Mouse (Mus musculus) layer of hippocampus, adult 9-10 months (tissue): Measurements from ENCODE around the gene Srgap2.

Experiments
- DNase-seq: peaks from one replicate; pipeline ENCODE4 v3.0.0; 2022; ENCODE audit warnings: low spot score

Srgap2 gene

DNA sequence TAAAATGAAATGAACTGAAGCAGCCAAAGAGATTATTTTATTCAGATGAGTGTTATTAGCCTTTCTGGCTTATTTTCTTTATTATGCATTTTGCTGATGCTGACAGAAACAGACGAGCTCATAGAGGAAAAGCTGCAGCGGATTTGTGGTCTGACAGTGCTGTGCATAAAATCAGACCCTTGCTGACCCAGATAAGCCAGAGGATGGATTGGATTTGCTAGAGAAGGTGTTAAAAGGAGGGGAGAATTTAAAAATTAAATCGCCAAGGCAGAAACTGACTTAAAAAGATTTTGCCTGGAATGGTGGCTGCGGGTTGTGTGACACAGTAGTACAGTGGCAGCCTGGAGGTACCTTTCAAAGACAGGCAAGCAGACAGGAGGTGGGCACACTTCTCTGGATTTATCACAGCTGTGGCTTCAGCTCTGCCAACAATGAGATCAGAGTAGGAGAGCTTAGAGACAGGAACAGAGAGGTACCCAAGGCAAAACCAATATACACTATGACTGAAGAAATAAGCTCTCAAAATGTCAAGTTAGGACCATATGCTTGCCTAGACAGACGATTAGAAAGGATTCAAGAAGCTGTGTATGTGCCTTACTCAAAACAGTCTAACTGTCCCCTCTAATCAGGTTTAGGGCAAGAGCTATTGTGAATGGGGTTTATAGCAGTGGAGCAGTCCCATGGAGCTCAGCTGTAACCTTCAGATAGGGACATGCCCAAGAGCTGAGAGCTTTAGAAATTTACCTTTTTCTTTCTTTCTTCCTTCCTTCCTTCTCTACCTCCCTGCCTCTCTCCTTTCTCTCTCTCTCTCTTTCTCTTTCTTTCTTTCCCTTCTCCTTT is 109.1 kb downstream of the Srgap2 start:
- DNase-seq = no peak

DNA sequence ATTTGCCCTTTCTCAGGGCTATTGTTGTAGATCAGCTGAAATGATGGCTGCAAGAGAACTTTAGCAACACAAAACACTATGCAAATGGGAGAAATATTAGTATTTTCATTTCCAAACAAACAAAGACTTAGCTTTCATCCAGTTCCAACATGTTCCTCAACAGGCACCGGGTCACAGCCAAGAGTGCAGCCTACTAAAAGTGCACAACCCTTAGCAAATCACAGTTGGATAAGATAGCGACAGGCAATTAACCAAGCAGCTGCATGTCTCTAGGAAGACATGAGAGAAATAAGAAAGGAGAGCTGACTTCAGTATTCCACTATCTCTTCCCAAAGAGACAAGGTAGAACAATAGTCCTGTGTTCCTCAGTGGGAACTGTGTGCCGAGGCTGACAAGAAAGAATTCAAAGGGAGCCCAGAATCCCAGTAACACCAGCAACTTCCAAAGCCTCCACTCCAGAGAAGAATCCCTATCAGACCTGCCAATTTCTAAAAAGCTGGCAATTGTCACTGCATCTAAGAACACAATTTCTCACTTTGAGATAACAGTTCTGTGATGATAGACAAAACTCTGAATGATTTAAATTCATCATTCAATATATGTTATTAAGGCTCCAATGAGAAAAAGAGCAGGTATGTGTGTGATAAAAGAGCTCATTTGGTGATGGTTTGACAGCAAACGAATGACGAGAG is 109.9 kb downstream of the Srgap2 start:
- no peak for DNase-seq

DNA sequence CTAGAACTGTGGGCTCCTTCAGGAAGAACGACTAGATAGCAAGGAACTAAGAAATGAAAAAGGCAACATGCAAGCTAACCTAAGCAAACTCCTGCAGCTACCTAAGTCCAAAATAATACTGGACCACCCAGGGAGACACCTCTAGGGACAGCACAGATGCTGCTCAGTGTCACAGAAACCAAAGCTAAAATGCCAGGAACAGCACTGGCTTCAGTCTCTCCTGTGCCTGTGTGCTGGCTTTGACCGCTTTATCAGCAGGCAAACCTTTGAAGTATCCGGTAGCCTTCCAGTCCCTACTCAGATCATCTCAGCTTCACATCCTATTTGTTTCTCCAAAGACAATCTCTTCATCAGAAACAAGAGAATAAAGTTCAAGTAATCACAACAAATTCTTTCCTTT is 123.6 kb downstream of the Srgap2 start:
- DNase-seq = no peak

DNA sequence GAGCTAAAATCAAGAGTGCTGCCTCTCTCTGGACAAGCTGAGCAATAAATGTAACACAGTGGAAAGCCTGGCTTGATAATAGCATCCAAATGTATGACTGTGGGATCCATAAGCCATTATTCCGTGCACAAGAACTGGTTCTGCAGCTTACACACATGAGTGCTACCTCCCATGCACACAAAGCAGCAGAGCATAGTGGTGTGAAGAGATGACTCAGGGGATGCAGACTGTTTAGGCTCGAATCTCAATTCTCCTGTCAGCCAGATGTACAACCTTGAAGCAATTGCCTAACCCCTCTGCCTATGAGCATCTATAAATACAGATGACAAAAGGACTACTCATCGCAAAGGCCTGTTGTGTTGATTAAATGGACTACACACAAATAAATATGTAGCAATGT is 126.3 kb downstream of the Srgap2 start:
- no peak for DNase-seq

DNA sequence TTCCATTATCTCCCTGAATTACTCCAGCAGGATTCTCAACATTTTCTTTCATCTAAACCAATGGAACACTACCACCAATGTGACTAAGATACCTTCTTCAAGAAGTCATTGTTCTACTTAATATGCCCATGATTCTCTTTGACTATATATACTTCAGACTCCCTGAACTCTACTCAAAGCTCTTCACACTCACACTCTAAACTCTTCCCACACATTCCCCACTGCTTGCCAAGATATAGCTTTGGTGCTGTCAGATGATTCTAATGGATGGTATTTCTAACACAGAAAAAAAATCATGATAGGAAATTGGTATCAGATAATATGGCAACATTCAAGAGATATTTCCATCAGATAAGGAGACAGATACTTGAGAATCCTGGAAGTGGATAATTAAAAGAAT is 129.0 kb downstream of the Srgap2 start:
- DNase-seq = no peak

DNA sequence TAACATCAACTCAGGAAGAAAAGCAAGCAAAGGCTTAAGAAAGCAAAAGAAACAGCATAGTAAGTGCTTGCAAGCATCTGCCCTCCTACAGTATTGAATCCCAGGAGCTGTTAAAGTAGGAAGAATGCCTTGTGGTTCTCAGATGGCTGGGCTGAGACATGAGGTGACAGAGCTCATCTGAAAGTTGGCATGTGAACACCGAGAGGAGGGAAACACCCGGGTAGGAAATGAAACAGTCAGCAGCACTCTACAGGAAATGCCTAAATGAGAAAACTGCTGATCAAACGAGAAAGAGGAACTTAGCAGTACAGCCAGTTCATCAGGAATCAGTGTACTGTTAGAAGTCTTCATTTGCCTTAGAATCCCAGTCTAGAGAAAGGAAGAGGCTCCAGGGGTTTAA is 142.7 kb downstream of the Srgap2 start:
- DNase-seq = peak; percentile 27

DNA sequence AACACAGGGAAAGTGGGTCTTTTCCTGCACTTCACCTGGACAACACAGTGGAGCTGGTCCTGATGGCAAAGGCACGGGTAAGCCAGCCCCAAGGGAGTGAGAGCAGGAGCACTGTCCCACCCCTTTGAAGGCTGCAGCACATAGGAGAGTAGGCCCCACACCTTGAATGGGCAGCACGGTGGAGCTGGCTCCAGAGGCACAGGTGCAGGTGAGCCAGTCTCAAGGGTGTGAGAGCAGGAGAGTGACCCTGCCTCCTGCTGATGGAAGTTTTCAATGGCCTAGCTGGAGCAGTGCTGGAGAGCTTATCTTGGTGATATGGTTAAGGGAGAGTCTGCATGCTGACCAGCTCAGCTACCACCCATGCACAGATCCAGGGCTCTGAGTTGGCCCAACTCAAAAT is 145.0 kb downstream of the Srgap2 start:
- no peak for DNase-seq

DNA sequence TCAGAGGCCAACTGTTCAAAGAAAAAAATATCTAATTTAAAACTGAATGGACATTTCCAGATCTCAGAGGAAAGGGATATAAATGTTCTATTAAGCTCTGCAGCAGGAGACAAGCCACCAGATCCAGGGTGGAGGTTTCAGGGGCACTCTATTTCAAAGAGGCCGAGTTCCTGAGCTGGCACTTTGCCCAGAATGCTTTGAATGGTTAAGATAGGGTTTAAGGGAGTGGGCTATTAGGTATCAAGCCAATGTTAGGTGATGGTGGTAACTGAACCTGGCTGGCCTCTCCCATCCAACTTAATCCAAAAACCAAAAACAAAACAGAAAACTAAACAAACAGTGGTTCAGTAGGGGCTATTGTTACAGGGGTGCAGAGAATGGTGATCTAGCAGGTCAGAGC is 146.9 kb downstream of the Srgap2 start:
- DNase-seq = no peak

DNA sequence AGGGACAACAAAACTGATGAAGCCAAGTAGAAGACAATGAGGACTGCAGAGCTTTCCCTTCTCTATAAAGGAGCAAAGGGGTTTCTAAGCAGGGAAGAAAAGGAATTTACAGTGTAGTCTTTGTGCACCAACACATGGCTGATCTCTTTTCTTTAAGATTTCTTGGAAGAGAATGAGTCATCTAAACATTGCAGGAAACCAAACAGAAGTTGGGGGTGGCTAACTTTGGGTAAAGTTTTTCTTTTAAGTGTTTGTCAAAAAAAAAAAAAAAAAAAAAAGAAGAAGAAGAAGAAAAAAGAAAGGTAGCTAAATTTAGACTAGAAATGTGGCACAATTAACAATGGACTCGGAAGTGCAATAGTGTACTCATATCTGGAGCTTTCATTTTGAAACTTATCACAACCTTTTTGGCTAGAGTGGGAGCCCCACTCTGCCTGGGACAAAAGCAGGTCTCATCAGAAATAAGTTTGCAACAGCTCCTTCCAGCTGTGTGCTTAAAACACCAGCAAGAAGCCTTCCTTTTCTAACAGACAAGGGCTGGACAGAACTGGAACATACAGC is 148.2 kb downstream of the Srgap2 start:
- DNase-seq = no peak

DNA sequence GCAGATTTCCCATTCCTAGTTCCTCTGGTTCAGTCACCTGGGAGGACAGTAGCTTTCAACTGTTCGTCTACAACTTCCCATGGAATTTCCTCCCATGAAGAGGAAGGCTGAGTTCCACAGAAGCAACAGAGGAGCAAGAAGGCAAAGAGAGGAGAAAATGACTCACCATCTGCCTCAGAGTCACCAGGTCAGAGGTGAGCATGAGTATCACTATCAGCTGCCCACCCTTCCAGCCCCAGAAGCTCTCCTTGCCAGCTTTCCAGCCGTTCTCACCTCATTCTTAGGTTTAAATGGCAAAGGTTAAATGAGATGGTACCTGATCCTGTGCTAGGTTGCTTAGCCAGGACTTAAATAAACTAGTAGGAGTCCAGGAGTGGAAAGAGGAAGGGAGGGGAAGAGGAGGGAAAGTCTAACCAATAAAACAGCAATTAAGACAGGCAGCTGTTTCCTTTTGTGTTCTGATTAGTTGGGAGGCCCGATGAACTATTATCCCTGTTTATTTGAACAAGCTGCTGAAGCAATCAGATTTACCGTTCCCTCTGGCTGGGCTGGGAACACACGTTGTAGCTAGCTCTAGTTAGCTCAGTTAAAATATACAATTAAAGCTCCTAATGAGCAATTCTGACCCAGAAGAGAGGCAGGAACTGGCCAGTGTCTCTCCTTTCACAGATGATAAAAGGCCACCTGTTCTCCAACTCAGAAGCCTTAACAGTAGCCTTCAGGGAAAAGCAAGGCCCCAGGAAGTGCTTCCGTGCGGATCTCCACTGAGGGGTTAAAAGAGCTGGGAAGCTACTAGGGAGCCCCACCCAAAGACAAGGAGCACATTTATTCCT is 148.9 kb downstream of the Srgap2 start:
- no peak for DNase-seq

DNA sequence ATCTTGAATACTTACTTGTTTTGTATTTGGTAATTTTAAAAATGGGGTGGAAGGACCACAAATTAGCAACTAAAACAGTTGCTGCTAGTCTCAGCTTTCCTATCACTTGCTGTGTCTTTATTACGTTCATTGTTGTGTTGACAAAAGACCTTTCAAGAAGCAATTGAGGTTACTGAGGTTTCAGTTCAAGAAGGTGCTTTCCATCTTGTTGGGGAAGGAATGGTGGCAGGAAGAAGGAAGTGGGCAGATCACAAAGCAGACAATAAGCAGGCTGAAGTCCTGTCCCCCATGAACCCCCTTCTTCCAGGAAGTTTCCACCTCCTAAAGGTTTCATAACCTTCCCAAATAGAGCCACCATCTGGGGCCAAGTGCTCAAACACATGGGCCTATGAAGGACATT is 161.3 kb downstream of the Srgap2 start:
- no peak for DNase-seq

DNA sequence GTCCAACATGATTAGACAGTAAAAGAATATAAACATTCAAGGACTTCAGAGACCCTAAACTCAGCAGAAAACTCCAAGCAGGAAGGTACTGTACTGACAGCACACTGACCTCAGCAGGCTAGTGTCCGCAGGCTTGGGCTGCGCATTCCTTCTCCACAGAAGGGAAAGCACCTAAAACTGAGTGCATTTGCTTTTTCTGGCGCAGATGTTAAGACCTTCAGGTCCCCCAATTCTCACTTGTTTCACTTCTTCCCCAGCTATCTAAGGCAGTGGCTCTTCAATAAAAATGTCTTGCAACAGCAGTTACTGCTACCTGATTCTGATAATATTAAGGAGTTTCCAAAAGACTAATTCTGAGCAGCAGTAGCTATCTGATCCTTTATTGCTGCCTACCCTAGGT is 162.7 kb downstream of the Srgap2 start:
- DNase-seq = no peak

DNA sequence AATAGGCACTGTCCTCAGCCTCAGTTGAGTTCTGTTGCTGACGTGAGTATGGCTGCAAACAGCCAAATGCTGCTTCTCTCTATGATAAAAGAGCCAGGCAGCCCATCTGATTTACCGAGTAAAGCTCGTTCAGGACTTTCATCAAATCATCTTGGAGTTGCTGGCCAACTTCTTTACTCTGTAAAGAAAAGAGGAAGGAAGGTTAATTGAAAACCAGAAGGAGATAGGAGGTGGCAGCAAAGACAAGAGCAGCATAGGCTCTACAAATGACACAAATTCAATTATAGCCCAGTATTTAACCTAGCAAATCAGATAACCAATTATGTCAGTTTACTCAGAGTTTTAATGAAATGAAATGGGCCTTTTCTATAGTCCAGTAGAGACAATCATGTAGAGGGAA is 163.3 kb downstream of the Srgap2 start:
- DNase-seq = no peak

DNA sequence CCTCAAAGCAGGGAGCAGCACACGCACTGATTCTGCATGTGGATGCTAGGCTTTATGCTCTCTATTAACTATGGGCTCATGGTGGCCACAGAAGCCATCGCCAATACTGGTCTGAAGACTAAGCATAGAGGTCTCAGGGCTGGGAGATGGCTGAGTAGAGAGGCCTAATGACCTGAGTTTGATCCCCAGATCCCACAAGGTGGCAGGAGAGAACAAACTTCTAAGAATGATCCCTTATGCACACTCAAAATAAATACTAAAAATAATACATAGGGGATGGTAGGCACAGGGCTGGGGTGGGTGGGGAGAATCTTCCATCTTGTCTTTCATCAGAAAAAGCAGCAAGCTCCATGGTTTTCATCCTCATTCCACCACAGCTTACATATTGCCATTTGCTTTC is 165.1 kb downstream of the Srgap2 start:
- DNase-seq = no peak

DNA sequence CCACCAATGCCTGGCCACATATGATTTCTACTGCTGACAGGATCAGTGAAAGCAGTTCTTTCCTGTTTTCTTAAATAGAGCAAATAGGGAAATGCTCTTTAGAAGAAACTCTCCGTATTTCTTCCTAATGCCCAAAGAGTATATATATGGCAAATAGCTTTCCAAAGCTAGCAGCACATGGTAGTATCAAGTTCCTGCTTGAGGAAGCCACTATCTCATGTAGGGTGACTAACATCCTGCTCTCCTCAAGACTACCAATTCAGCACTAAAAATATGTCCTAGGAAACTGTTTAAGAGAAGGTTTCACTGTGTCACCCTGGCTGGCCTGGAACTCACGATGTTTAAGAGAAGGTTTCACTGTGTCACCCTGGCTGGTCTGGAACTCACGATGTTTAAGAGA is 166.4 kb downstream of the Srgap2 start:
- DNase-seq = no peak

DNA sequence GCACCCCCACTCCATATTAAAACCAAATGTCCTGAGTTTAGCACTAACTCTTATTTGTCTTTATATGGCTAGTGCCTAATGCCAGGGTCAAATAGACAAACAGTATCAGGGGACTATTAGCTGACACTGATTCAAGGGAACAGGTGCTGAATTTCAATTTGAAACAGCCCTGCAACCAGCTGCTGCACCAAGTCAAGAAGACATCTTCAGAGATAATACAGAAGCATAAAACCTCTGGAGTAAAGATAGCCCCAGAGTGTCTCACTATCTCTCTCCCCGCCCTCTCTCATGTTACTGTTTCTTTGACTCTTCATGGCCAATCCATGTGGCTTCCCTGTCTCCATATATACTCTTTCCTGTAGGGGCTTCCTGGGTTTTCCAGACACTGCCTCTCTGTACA is 167.5 kb downstream of the Srgap2 start:
- no peak for DNase-seq

DNA sequence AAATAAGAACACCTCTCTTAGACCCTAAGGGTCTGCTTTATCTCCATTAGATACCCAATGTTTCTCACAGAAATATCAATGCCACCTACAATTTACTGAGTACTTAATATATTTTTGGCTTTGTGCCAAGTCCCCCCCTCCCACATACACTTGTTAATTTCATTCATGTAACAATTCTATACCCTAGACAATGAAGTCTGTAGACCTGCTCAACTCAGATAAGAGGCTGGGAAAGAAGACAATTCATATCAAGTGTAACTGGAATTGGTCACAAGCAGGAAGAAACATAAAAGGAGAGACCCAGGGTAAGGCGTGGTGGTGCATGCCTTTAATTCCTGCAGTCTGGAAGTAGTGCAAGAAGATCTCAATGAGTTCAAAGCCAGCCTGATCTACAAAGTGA is 169.9 kb downstream of the Srgap2 start:
- no peak for DNase-seq

DNA sequence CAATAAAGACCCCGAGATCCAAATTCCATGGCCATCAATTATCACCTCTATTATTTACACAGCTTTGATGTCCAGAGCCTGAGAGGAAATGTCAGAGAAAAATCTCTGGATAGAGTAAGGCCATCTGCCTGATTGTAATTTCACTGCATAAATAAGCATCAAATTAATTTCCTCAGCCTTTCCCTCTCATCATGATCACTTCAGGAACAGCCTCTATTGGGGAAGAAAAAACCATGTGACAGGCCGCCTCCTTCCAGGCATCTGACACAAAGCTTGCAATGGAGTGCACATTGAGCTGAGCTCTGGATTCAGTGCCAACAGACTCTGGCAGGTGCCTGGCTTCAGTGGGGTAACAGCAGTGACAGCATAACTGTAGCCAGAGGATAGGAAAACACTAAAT is 175.7 kb downstream of the Srgap2 start:
- DNase-seq = peak; percentile 36

DNA sequence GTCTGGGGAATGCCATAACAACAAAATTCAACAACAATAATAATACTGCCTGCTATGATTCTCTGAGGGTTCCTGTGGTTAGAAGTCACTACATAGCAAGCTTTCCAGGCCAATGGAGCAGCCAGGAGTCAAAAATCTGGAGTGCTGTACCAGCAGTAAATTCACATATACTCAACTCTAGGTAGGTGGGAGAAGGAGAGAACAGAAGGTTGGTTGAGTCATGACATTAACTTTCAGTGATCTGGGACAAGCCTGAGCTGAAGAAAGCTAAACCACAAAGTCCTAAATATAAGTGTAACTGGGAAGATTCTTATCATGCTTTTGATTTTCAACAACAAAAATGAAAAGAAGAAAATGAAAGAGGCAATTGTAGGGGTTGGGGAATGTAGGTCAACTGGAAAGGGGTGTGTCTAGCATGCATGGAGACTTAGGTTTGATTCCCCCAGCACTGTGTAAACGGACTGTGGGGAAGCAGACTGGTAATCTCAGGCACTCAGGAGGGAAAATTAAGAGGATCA is 177.1 kb downstream of the Srgap2 start:
- DNase-seq = no peak

DNA sequence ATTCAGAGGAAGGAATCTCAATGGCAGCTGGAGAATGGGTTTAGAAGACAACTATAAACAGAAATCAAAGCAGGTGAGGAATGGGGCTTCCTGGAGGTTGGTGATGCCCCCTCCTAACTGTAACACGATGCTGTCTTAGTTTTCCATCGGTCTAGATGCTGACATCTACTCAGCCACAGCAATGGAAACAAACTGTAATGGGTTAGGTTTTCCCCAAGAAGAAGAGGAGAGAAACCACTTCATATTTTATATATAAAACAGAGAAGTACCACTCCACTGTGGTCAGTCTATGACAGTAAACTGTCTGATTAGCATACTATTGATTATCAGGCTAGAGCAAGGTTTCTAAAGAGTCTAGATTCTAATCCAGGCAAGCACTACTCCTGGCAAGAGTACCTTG is 179.4 kb downstream of the Srgap2 start:
- DNase-seq = no peak

DNA sequence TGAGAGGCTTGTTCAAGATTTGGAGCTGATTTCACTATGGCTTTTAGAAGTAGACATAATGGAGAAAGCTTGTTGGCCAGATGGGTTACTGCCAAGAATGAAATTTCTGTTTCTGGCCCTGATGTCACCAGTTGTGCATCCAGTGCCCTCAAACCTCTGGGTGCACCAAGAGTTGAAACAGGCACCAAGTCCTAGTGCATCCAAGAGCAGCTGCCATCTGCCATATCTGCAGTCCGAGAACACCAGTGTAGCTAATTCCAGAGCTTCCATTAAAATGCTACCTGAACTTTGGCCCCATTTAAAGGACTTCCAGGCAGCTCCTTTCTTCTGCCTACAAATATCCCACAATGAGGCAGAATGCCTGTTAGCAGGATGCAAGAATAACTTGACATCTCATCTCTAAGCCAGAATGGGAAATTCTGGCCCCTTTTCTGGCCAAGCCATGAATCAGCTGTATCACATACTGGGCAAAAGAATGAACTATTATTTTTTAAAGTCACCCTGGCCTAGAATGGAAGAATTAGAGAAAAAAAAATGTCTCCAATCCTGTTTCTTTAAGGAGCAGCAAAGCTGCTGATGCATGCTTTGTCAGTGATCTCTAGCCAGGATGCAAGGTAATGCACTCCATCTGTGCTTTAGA is 180.1 kb downstream of the Srgap2 start:
- no peak for DNase-seq
